Mouse (Mus musculus) hindbrain, embryonic 10.5 days (tissue): ENCODE measurements around the gene Sod3. TPM values are rescaled to one million over a fixed set of nuclear protein-coding genes. Genes with fewer than 3 reads are reported as not detected.

Source experiments
- DNase-seq: peaks from one replicate; pipeline ENCODE4 v3.0.0-alpha.2; 2017; ENCODE audit warnings: low spot score
- H3K27ac ChIP-seq: fragments of 300-500 bp; sonication (generic); 2 replicates; pipeline ENCODE4 v1.5.1; 2016; ENCODE audit warnings: mild to moderate bottlenecking, moderate library complexity
- H3K27me3 ChIP-seq: fragments of 300-500 bp; sonication (generic); 2 replicates; pipeline ENCODE4 v1.6.1; 2016; ENCODE audit warnings: mild to moderate bottlenecking; ENCODE audit not compliant: poor library complexity, insufficient read depth, severe bottlenecking
- H3K36me3 ChIP-seq: fragments of 300-500 bp; sonication (generic); 2 replicates; pipeline ENCODE4 v1.6.1; 2016; ENCODE audit warnings: mild to moderate bottlenecking, moderate library complexity
- H3K4me1 ChIP-seq: fragments of 300-500 bp; sonication (generic); replicated peaks from 2 replicates; pipeline ENCODE4 v1.6.1; 2016; ENCODE audit warnings: mild to moderate bottlenecking
- H3K4me3 ChIP-seq: fragments of 300-500 bp; sonication (generic); 2 replicates; pipeline ENCODE4 v1.5.1; 2016; ENCODE audit warnings: mild to moderate bottlenecking, moderate library complexity
- H3K9me3 ChIP-seq: fragments of 300-500 bp; sonication (generic); 2 replicates; pipeline ENCODE4 v1.6.1; 2016; ENCODE audit warnings: mild to moderate bottlenecking, moderate library complexity
- WGBS: fragments of 180-500 bp; shearing (Covaris S2); methylation state at CpG from one replicate; pipeline ENCODE4 v1.1.7; 2016; 5-methylcytosine and 5-hydroxymethylcytosine counted together
- polyA plus RNA-seq: library from polyadenylated mRNA; unstranded; fragments of >200 nt; fragmentation: Nextera tagmentation; extraction: Ambion mirVana; gene quantifications from 2 replicates; pipeline ENCODE4 v1.2.1, GENCODE M21; 2016

Gene Sod3
- polyA plus RNA-seq = 1.5 and 2.0 TPM in 2 replicates

- H3K27ac ChIP-seq = no peak within 1 kb of the TSS; the same call in 1 of the 2 replicates
- H3K9me3 ChIP-seq = 0 out of 2 replicates have a peak, but pooled peaks cover 5% of the 10 kb centered on the region
- no peak within 1 kb of the TSS for H3K4me3 ChIP-seq
- 15% methylated on average over 11 of the region's 11 CpGs for WGBS
- H3K4me1 ChIP-seq = peaks cover 39% of the 10 kb centered on the region
- peak; percentile 20 for DNase-seq
- no peaks in the 10 kb centered on the region for H3K36me3 ChIP-seq
- peaks cover 11% of the 10 kb centered on the region for H3K27me3 ChIP-seq
These were observed at the start of gene Sod3 for GRCm38 (mm10) chr5:52363468-52364150. Sod3 (plus strand) TSS chr5:52363791.

GRCm38 (mm10) chr5:52316926-52317325, 46.7 kb upstream of the Sod3 start:
- no peaks in the 10 kb centered on the region for H3K27me3 ChIP-seq
- no peaks in the 10 kb centered on the region for H3K9me3 ChIP-seq
- WGBS = 91% methylated on average over 7 of the region's 7 CpGs
- no peak overlapping the region for H3K4me3 ChIP-seq
- H3K27ac ChIP-seq = no peak overlapping the region
- no peak for DNase-seq
- H3K4me1 ChIP-seq = no peaks in the 10 kb centered on the region
- H3K36me3 ChIP-seq = no peaks in the 10 kb centered on the region

GRCm38 (mm10) chr5:52319499-52319898, 44.1 kb upstream of the Sod3 start:
- WGBS = 78% methylated on average over 8 of the region's 8 CpGs
- Histone ChIP-seq H3K27ac (no peak overlapping the region), H3K9me3 (no peaks in the 10 kb centered on the region), H3K27me3 (no peaks in the 10 kb centered on the region), H3K4me3 (no peak overlapping the region), H3K4me1 (no peaks in the 10 kb centered on the region), H3K36me3 (no peaks in the 10 kb centered on the region)
- DNase-seq = no peak

GRCm38 (mm10) chr5:52332120-52332519, 31.5 kb upstream of the Sod3 start:
- WGBS = 19% methylated on average over 8 of the region's 8 CpGs
- Histone ChIP-seq H3K27ac (no peak overlapping the region), H3K36me3 (no peaks in the 10 kb centered on the region), H3K4me1 (peaks cover 8% of the 10 kb centered on the region), H3K27me3 (no peaks in the 10 kb centered on the region), H3K9me3 (no peaks in the 10 kb centered on the region), H3K4me3 (no peak overlapping the region)
- DNase-seq = peak; percentile 3

- H3K9me3 ChIP-seq = no peaks in the 10 kb centered on the region
- no peak overlapping the region for H3K4me3 ChIP-seq
- no peak for DNase-seq
- no peaks in the 10 kb centered on the region for H3K36me3 ChIP-seq
- no peaks in the 10 kb centered on the region for H3K27me3 ChIP-seq
- H3K4me1 ChIP-seq = peaks cover 8% of the 10 kb centered on the region
- WGBS = 85% methylated on average over 3 of the region's 3 CpGs
- H3K27ac ChIP-seq = no peak overlapping the region
These were observed 28.0 kb upstream of the Sod3 start for GRCm38 (mm10) chr5:52335590-52335989.

GRCm38 (mm10) chr5:52339134-52339533, 24.5 kb upstream of the Sod3 start:
- Histone ChIP-seq H3K27me3 (no peaks in the 10 kb centered on the region), H3K36me3 (no peaks in the 10 kb centered on the region), H3K27ac (no peak overlapping the region), H3K4me1 (no peaks in the 10 kb centered on the region), H3K4me3 (no peak overlapping the region), H3K9me3 (no peaks in the 10 kb centered on the region)
- 90% methylated on average over 2 of the region's 2 CpGs for WGBS
- DNase-seq = no peak

GRCm38 (mm10) chr5:52346890-52347289, 16.7 kb upstream of the Sod3 start:
- H3K27me3 ChIP-seq = no peaks in the 10 kb centered on the region
- WGBS = 90% methylated on average over 2 of the region's 2 CpGs
- no peak for DNase-seq

GRCm38 (mm10) chr5:52350451-52350850, 13.1 kb upstream of the Sod3 start:
- DNase-seq = no peak
- H3K36me3 ChIP-seq = no peaks in the 10 kb centered on the region
- H3K4me1 ChIP-seq = no peaks in the 10 kb centered on the region

More at GRCm38 (mm10) chr5:52346890-52347289, 16.7 kb upstream of the Sod3 start:
- H3K4me3 ChIP-seq = no peak overlapping the region
- no peak overlapping the region for H3K27ac ChIP-seq
- H3K4me1 ChIP-seq = no peaks in the 10 kb centered on the region
- no peaks in the 10 kb centered on the region for H3K9me3 ChIP-seq
- H3K36me3 ChIP-seq = no peaks in the 10 kb centered on the region

GRCm38 (mm10) chr5:52351561-52351960, 12.0 kb upstream of the Sod3 start:
- WGBS = 89% methylated on average over 2 of the region's 2 CpGs
- Histone ChIP-seq H3K27ac (no peak overlapping the region), H3K27me3 (no peaks in the 10 kb centered on the region), H3K4me3 (no peak overlapping the region), H3K36me3 (no peaks in the 10 kb centered on the region), H3K4me1 (no peaks in the 10 kb centered on the region), H3K9me3 (no peaks in the 10 kb centered on the region)
- no peak for DNase-seq

More at GRCm38 (mm10) chr5:52350451-52350850, 13.1 kb upstream of the Sod3 start:
- WGBS = 85% methylated on average over 2 of the region's 2 CpGs
- Histone ChIP-seq H3K27me3 (no peaks in the 10 kb centered on the region), H3K27ac (no peak overlapping the region), H3K4me3 (no peak overlapping the region), H3K9me3 (no peaks in the 10 kb centered on the region)

- Histone ChIP-seq H3K4me1 (no peaks in the 10 kb centered on the region), H3K36me3 (no peaks in the 10 kb centered on the region), H3K27me3 (no peaks in the 10 kb centered on the region), H3K9me3 (no peaks in the 10 kb centered on the region), H3K27ac (no peak overlapping the region), H3K4me3 (no peak overlapping the region)
- DNase-seq = no peak
- WGBS = 86% methylated on average over 5 of the region's 5 CpGs
These were observed 10.9 kb upstream of the Sod3 start for GRCm38 (mm10) chr5:52352730-52353129.

GRCm38 (mm10) chr5:52354441-52354840, 9.2 kb upstream of the Sod3 start:
- H3K27me3 ChIP-seq = no peaks in the 10 kb centered on the region
- 93% methylated on average over 4 of the region's 4 CpGs for WGBS
- H3K27ac ChIP-seq = no peak overlapping the region
- no peaks in the 10 kb centered on the region for H3K9me3 ChIP-seq
- no peak overlapping the region for H3K4me3 ChIP-seq
- DNase-seq = no peak
- no peaks in the 10 kb centered on the region for H3K4me1 ChIP-seq
- no peaks in the 10 kb centered on the region for H3K36me3 ChIP-seq

GRCm38 (mm10) chr5:52355612-52356011, 8.0 kb upstream of the Sod3 start:
- Histone ChIP-seq H3K9me3 (no peaks in the 10 kb centered on the region), H3K4me1 (peaks cover 5% of the 10 kb centered on the region; the same call in 1 of the 2 replicates), H3K27me3 (no peaks in the 10 kb centered on the region), H3K4me3 (no peak overlapping the region), H3K36me3 (no peaks in the 10 kb centered on the region), H3K27ac (no peak overlapping the region)
- WGBS = 90% methylated on average over 7 of the region's 7 CpGs
- DNase-seq = no peak

- no peak for DNase-seq
- H3K4me1 ChIP-seq = peaks cover 8% of the 10 kb centered on the region; the same call in 1 of the 2 replicates
- no peak overlapping the region for H3K27ac ChIP-seq
- no peaks in the 10 kb centered on the region for H3K27me3 ChIP-seq
- H3K4me3 ChIP-seq = no peak overlapping the region
- no peaks in the 10 kb centered on the region for H3K9me3 ChIP-seq
- no peaks in the 10 kb centered on the region for H3K36me3 ChIP-seq
- WGBS = 76% methylated on average over 9 of the region's 9 CpGs
These were observed 6.3 kb upstream of the Sod3 start for GRCm38 (mm10) chr5:52357175-52357754.
